Mouse (Mus musculus) liver, postnatal 0 days (tissue): ENCODE data around the gene Klf13.

Experiments
- CTCF ChIP-seq: sonication (generic); IDR thresholded peaks from 2 replicates; pipeline ENCODE4 v1.5.1; 2016; ENCODE audit warnings: antibody characterized with exemption, low read depth
- EP300 ChIP-seq: IDR thresholded peaks from 2 replicates; pipeline ENCODE4 v1.6.1; 2016; ENCODE audit warnings: antibody characterized with exemption, low read depth, mild to moderate bottlenecking

GRCm38 (mm10) chr7:63855283-63855682, 83.4 kb downstream of the Klf13 start:
- TF ChIP-seq EP300 (no peak), CTCF (peak; percentile 89)
